Mouse (Mus musculus): ENCODE data around the gene Polrmt. TPM values are rescaled to one million over a fixed set of nuclear protein-coding genes. Genes with fewer than 3 reads are reported as not detected.
A peak's percentile ranks its signal among the peaks of the same experiment; 100 is the strongest.

Gene Polrmt
- total and polyA plus RNA-seq, 2 experiments = 7.7 to 42.4 TPM

- DNase-seq (ENCODE audit: extremely low read depth, low read depth, low spot score) = no peak
- Histone ChIP-seq H3K27me3 (ENCODE audit: control insufficient read depth, insufficient read depth, low read length) (no peaks in the 10 kb centered on the region), H3K4me3 (ENCODE audit: insufficient read depth, low read depth, low read length) (no peak overlapping the region), H3K9ac (ENCODE audit: low read depth, low read length) (no peak overlapping the region), H3K79me2 (ENCODE audit: control insufficient read depth, insufficient read depth, low read length) (no peaks in the 10 kb centered on the region), H3K36me3 (ENCODE audit: control insufficient read depth, insufficient read depth, low read length) (peaks cover 18% of the 10 kb centered on the region), H3K4me1 (ENCODE audit: control insufficient read depth, insufficient read depth, low read length) (no peaks in the 10 kb centered on the region), H3K27ac (replicated peaks; ENCODE audit: insufficient read depth, low read depth, low read length) (no peak overlapping the region)
- 88% methylated on average over 1 of the region's 1 CpGs for WGBS
- TF ChIP-seq CTCF (IDR thresholded peaks at IDR 0.05; ENCODE audit: low read depth, low read length) (peak; percentile 67; the same call in 1 of the 2 replicates), POLR2A (IDR thresholded peaks at IDR 0.05; ENCODE audit: extremely low read depth, insufficient read depth, low read length) (no peak)
Measured at GRCm38 (mm10) chr10:79732500-79732899, 13.9 kb downstream of the Polrmt start.

DNA sequence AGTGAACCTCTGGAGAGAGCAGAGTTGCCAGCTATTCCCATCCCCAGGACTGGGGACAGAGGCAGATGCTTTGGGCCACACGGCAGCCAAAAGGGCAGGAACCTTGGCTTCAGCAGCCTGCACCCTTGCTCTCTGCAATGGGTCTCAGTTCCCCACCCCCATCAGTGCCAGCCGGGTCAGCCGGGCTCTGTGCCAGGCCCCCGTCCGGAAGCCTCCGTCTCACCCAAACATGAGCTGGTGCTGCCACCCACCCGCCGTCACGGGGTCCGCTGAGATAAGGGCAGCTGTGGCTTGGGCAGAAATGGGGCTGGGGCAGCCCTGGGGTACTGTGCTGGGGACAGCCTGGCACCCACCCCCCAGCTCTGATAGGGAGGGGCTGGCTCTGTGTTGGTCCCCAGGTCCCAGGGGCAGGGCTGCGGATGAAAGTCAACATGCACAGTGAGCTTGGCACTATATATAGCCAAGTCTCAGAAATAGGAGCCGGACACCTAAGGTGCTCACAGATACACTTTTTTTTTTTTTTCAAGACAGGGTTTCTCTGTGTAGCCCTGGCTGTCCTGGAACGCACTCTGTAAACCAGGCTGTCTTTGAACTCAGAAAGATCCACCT, 16.9 kb downstream of the Polrmt start:
- Histone ChIP-seq H3K27ac (replicated peaks; ENCODE audit: insufficient read depth, low read depth, low read length) (no peak overlapping the region), H3K4me1 (ENCODE audit: control insufficient read depth, insufficient read depth, low read length) (no peaks in the 10 kb centered on the region), H3K79me2 (ENCODE audit: control insufficient read depth, insufficient read depth, low read length) (no peaks in the 10 kb centered on the region), H3K9ac (ENCODE audit: low read depth, low read length) (no peak overlapping the region), H3K4me3 (ENCODE audit: insufficient read depth, low read depth, low read length) (no peak overlapping the region), H3K27me3 (ENCODE audit: control insufficient read depth, insufficient read depth, low read length) (no peaks in the 10 kb centered on the region), H3K36me3 (ENCODE audit: control insufficient read depth, insufficient read depth, low read length) (no peaks in the 10 kb centered on the region)
- WGBS = 73% methylated on average over 13 of the region's 13 CpGs
- TF ChIP-seq CTCF (IDR thresholded peaks at IDR 0.05; ENCODE audit: low read depth, low read length) (no peak), POLR2A (IDR thresholded peaks at IDR 0.05; ENCODE audit: extremely low read depth, insufficient read depth, low read length) (no peak)
- no peak for DNase-seq (ENCODE audit: extremely low read depth, low read depth, low spot score)

DNA sequence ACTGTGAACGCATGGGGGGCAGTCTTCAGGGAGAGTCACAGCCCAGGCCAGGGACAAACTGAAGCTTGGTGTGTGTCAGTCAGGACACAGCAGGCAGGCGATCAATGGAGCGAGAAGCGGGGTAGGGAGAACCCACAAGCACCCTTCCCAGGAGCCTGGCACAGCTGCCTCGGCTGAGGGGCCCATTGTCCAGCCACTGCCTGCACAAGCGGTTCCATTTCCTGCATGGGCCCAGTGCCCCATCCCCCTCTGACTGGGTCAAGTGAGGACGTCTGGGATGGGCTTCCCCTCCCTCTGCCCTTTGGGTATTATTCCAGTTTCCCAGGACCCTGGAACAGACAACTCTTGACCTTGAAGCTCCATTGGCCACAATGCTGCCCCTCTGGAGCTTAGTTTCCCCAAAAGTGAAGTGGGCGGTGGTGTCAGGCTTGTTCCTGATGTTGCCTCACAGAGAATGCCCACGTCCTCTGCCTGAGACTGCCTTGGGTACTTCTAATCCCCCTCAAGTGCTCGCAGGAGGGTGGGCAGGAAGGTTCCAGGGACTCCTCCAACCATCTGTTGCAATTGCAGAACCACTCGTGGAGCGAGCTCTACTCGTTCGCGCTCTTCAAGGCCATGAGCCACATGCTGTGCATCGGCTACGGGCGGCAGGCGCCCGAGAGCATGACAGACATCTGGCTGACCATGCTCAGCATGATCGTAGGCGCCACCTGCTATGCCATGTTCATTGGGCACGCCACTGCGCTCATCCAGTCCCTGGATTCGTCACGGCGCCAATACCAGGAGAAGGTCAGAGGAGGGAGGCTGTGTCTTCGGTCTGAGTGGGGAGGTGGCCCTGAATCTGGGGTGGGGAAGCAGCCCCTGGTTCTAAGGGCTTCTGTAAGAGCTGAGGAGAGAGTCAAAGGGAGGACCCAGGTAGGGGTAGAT, 17.8 kb downstream of the Polrmt start:
- no peak for DNase-seq (ENCODE audit: extremely low read depth, low read depth, low spot score)
- H3K9ac ChIP-seq (ENCODE audit: low read depth, low read length) = no peak overlapping the region
- WGBS = 73% methylated on average over 28 of the region's 28 CpGs
- H3K4me1 ChIP-seq (ENCODE audit: control insufficient read depth, insufficient read depth, low read length) = no peaks in the 10 kb centered on the region
- TF ChIP-seq CTCF (IDR thresholded peaks at IDR 0.05; ENCODE audit: low read depth, low read length) = no peak
- no peak for TF ChIP-seq POLR2A (IDR thresholded peaks at IDR 0.05; ENCODE audit: extremely low read depth, insufficient read depth, low read length)
- no peaks in the 10 kb centered on the region for H3K36me3 ChIP-seq (ENCODE audit: control insufficient read depth, insufficient read depth, low read length)
- no peaks in the 10 kb centered on the region for H3K79me2 ChIP-seq (ENCODE audit: control insufficient read depth, insufficient read depth, low read length)
- H3K4me3 ChIP-seq (ENCODE audit: insufficient read depth, low read depth, low read length) = no peak overlapping the region
- no peak overlapping the region for H3K27ac ChIP-seq (replicated peaks; ENCODE audit: insufficient read depth, low read depth, low read length)
- H3K27me3 ChIP-seq (ENCODE audit: control insufficient read depth, insufficient read depth, low read length) = no peaks in the 10 kb centered on the region

GRCm38 (mm10) chr10:79726090-79726489, 20.3 kb downstream of the Polrmt start:
- Histone ChIP-seq H3K27me3 (ENCODE audit: control insufficient read depth, insufficient read depth, low read length) (no peaks in the 10 kb centered on the region), H3K27ac (replicated peaks; ENCODE audit: insufficient read depth, low read depth, low read length) (no peak overlapping the region), H3K9ac (ENCODE audit: low read depth, low read length) (no peak overlapping the region), H3K36me3 (ENCODE audit: control insufficient read depth, insufficient read depth, low read length) (no peaks in the 10 kb centered on the region), H3K79me2 (ENCODE audit: control insufficient read depth, insufficient read depth, low read length) (no peaks in the 10 kb centered on the region), H3K4me1 (ENCODE audit: control insufficient read depth, insufficient read depth, low read length) (no peaks in the 10 kb centered on the region), H3K4me3 (ENCODE audit: insufficient read depth, low read depth, low read length) (no peak overlapping the region)
- peak; percentile 85 for TF ChIP-seq CTCF (IDR thresholded peaks at IDR 0.05; ENCODE audit: low read depth, low read length)
- TF ChIP-seq POLR2A (IDR thresholded peaks at IDR 0.05; ENCODE audit: extremely low read depth, insufficient read depth, low read length) = no peak
- no peak for DNase-seq (ENCODE audit: extremely low read depth, low read depth, low spot score)
- WGBS = 37% methylated on average over 11 of the region's 11 CpGs

- Histone ChIP-seq H3K4me3 (ENCODE audit: insufficient read depth, low read depth, low read length) (no peak overlapping the region), H3K27ac (replicated peaks; ENCODE audit: insufficient read depth, low read depth, low read length) (no peak overlapping the region), H3K27me3 (ENCODE audit: control insufficient read depth, insufficient read depth, low read length) (no peaks in the 10 kb centered on the region), H3K36me3 (ENCODE audit: control insufficient read depth, insufficient read depth, low read length) (no peaks in the 10 kb centered on the region), H3K9ac (ENCODE audit: low read depth, low read length) (no peak overlapping the region), H3K79me2 (ENCODE audit: control insufficient read depth, insufficient read depth, low read length) (no peaks in the 10 kb centered on the region), H3K4me1 (ENCODE audit: control insufficient read depth, insufficient read depth, low read length) (no peaks in the 10 kb centered on the region)
- TF ChIP-seq CTCF (IDR thresholded peaks at IDR 0.05; ENCODE audit: low read depth, low read length) (no peak), POLR2A (IDR thresholded peaks at IDR 0.05; ENCODE audit: extremely low read depth, insufficient read depth, low read length) (no peak)
- WGBS = 78% methylated on average over 7 of the region's 7 CpGs
- no peak for DNase-seq (ENCODE audit: extremely low read depth, low read depth, low spot score)
Measured at GRCm38 (mm10) chr10:79723692-79724091, 22.7 kb downstream of the Polrmt start.
